Mouse (Mus musculus): Measurements from ENCODE around the gene Bach2. TPM values are rescaled to one million over a fixed set of nuclear protein-coding genes. Genes with fewer than 3 reads are reported as not detected.
A peak's percentile ranks its signal among the peaks of the same experiment; 100 is the strongest.

The Bach2 gene
- total and polyA plus RNA-seq, 2 experiments from 2014 or later = 13.9 to 14.7 TPM

GRCm38 (mm10) chr4:32258093-32258492 lies 19.5 kb downstream of the Bach2 start:
- H3K4me3 ChIP-seq (ENCODE audit: low read length) = no peak overlapping the region
- 87% methylated on average over 13 of the region's 13 CpGs for WGBS
- no peak overlapping the region for H3K27ac ChIP-seq
- no peaks in the 10 kb centered on the region for H3K36me3 ChIP-seq (ENCODE audit: insufficient read depth, low read length)
- no peak overlapping the region for H3K9ac ChIP-seq (replicated peaks; ENCODE audit: low read length)
- H3K9me3 ChIP-seq (ENCODE audit: low read length) = no peaks in the 10 kb centered on the region
- H3K27me3 ChIP-seq (ENCODE audit: insufficient read depth, low read length) = no peaks in the 10 kb centered on the region
- no peaks in the 10 kb centered on the region for H3K4me1 ChIP-seq (ENCODE audit: insufficient read depth, low read length)
- H3K4me2 ChIP-seq (ENCODE audit: low read depth, low read length) = no peak overlapping the region
- ATAC-seq (no peak), DNase-seq (ENCODE audit: low spot score) (no peak)
- TF ChIP-seq CTCF (IDR thresholded peaks at IDR 0.05; ENCODE audit: low read depth) = no peak

- 94% methylated on average over 7 of the region's 7 CpGs for whole genome bisulfite sequencing
- no peaks in the 10 kb centered on the region for H3K4me1 ChIP-seq (ENCODE audit: insufficient read depth, low read length)
- ATAC-seq (no peak), DNase-seq (ENCODE audit: low spot score) (no peak)
- no peak for TF ChIP-seq CTCF (IDR thresholded peaks at IDR 0.05; ENCODE audit: low read depth)
- H3K4me3 ChIP-seq (ENCODE audit: low read length) = no peak overlapping the region
- no peaks in the 10 kb centered on the region for H3K9me3 ChIP-seq (ENCODE audit: low read length)
- no peaks in the 10 kb centered on the region for H3K36me3 ChIP-seq (ENCODE audit: insufficient read depth, low read length)
- H3K27me3 ChIP-seq (ENCODE audit: insufficient read depth, low read length) = no peaks in the 10 kb centered on the region
- no peak overlapping the region for H3K9ac ChIP-seq (replicated peaks; ENCODE audit: low read length)
- H3K27ac ChIP-seq = no peak overlapping the region
- no peak overlapping the region for H3K4me2 ChIP-seq (ENCODE audit: low read depth, low read length)
Measured at GRCm38 (mm10) chr4:32258596-32258995, 20.0 kb downstream of the Bach2 start.

GRCm38 (mm10) chr4:32260909-32261308 lies 22.3 kb downstream of the Bach2 start:
- 80% methylated on average over 4 of the region's 4 CpGs for WGBS
- no peak for DNase-seq (ENCODE audit: low spot score)
- no peaks in the 10 kb centered on the region for H3K9me3 ChIP-seq (ENCODE audit: low read length)
- H3K4me1 ChIP-seq (ENCODE audit: insufficient read depth, low read length) = no peaks in the 10 kb centered on the region; the same call in 1 of the 2 replicates
- no peak overlapping the region for H3K9ac ChIP-seq (replicated peaks; ENCODE audit: low read length)
- H3K36me3 ChIP-seq (ENCODE audit: insufficient read depth, low read length) = no peaks in the 10 kb centered on the region
- no peak overlapping the region for H3K4me3 ChIP-seq (ENCODE audit: low read length)
- no peak overlapping the region for H3K4me2 ChIP-seq (ENCODE audit: low read depth, low read length)
- no peaks in the 10 kb centered on the region for H3K27me3 ChIP-seq (ENCODE audit: insufficient read depth, low read length)
- ATAC-seq = no peak
- TF ChIP-seq CTCF (IDR thresholded peaks at IDR 0.05; ENCODE audit: low read depth) = no peak
- no peak overlapping the region for H3K27ac ChIP-seq

GRCm38 (mm10) chr4:32262825-32263684 lies 24.5 kb downstream of the Bach2 start:
- Histone ChIP-seq H3K27ac (no peak overlapping the region), H3K9me3 (ENCODE audit: low read length) (no peaks in the 10 kb centered on the region), H3K4me2 (ENCODE audit: low read depth, low read length) (no peak overlapping the region), H3K36me3 (ENCODE audit: insufficient read depth, low read length) (no peaks in the 10 kb centered on the region), H3K9ac (replicated peaks; ENCODE audit: low read length) (no peak overlapping the region), H3K4me1 (ENCODE audit: insufficient read depth, low read length) (no peaks in the 10 kb centered on the region; the same call in 1 of the 2 replicates), H3K27me3 (ENCODE audit: insufficient read depth, low read length) (no peaks in the 10 kb centered on the region), H3K4me3 (ENCODE audit: low read length) (no peak overlapping the region)
- no peak for DNase-seq (ENCODE audit: low spot score)
- ATAC-seq = no peak
- no peak for TF ChIP-seq CTCF (IDR thresholded peaks at IDR 0.05; ENCODE audit: low read depth)
- 89% methylated on average over 20 of the region's 20 CpGs for WGBS

GRCm38 (mm10) chr4:32263685-32264038 lies 25.1 kb downstream of the Bach2 start:
- H3K27me3 ChIP-seq (ENCODE audit: insufficient read depth, low read length) = no peaks in the 10 kb centered on the region
- no peak overlapping the region for H3K4me3 ChIP-seq (ENCODE audit: low read length)
- H3K4me2 ChIP-seq (ENCODE audit: low read depth, low read length) = no peak overlapping the region; the same call in 1 of the 2 replicates
- WGBS = 73% methylated on average over 10 of the region's 10 CpGs
- no peak overlapping the region for H3K27ac ChIP-seq
- no peak for DNase-seq (ENCODE audit: low spot score)
- H3K4me1 ChIP-seq (ENCODE audit: insufficient read depth, low read length) = no peaks in the 10 kb centered on the region; the same call in 1 of the 2 replicates
- no peak for TF ChIP-seq CTCF (IDR thresholded peaks at IDR 0.05; ENCODE audit: low read depth)
- H3K9ac ChIP-seq (replicated peaks; ENCODE audit: low read length) = no peak overlapping the region
- H3K36me3 ChIP-seq (ENCODE audit: insufficient read depth, low read length) = no peaks in the 10 kb centered on the region
- no peaks in the 10 kb centered on the region for H3K9me3 ChIP-seq (ENCODE audit: low read length)
- ATAC-seq = no peak

GRCm38 (mm10) chr4:32264892-32265291 lies 26.3 kb downstream of the Bach2 start:
- DNase-seq (ENCODE audit: low spot score) = no peak
- H3K9me3 ChIP-seq (ENCODE audit: low read length) = no peaks in the 10 kb centered on the region
- no peak for ATAC-seq
- H3K36me3 ChIP-seq (ENCODE audit: insufficient read depth, low read length) = no peaks in the 10 kb centered on the region
- 68% methylated on average over 8 of the region's 8 CpGs for WGBS
- no peak overlapping the region for H3K4me3 ChIP-seq (ENCODE audit: low read length)
- no peak for TF ChIP-seq CTCF (IDR thresholded peaks at IDR 0.05; ENCODE audit: low read depth)
- no peaks in the 10 kb centered on the region for H3K27me3 ChIP-seq (ENCODE audit: insufficient read depth, low read length)
- H3K4me2 ChIP-seq (ENCODE audit: low read depth, low read length) = no peak overlapping the region
- no peak overlapping the region for H3K9ac ChIP-seq (replicated peaks; ENCODE audit: low read length)
- H3K4me1 ChIP-seq (ENCODE audit: insufficient read depth, low read length) = no peaks in the 10 kb centered on the region; the same call in 1 of the 2 replicates
- H3K27ac ChIP-seq = no peak overlapping the region; the same call in 1 of the 2 replicates

- Histone ChIP-seq H3K4me2 (ENCODE audit: low read depth, low read length) (no peak overlapping the region), H3K9me3 (ENCODE audit: low read length) (no peaks in the 10 kb centered on the region), H3K27me3 (ENCODE audit: insufficient read depth, low read length) (no peaks in the 10 kb centered on the region), H3K27ac (no peak overlapping the region), H3K4me1 (ENCODE audit: insufficient read depth, low read length) (no peaks in the 10 kb centered on the region; the same call in 1 of the 2 replicates), H3K36me3 (ENCODE audit: insufficient read depth, low read length) (no peaks in the 10 kb centered on the region), H3K4me3 (ENCODE audit: low read length) (no peak overlapping the region), H3K9ac (replicated peaks; ENCODE audit: low read length) (no peak overlapping the region)
- ATAC-seq = 0 out of 2 replicates have a peak, but pooled peaks have one; percentile 21
- no peak for TF ChIP-seq CTCF (IDR thresholded peaks at IDR 0.05; ENCODE audit: low read depth)
- no peak for DNase-seq (ENCODE audit: low spot score)
- 72% methylated on average over 6 of the region's 6 CpGs for WGBS
Measured at GRCm38 (mm10) chr4:32266731-32267130, 28.1 kb downstream of the Bach2 start.
